Mouse (Mus musculus): ENCODE data around the gene Tns1.
"Not testable (repeated sequence)": the region's sequence is repeated elsewhere in the genome, so short reads cannot be mapped to it uniquely, and the experiment has no call there.

The Tns1 gene

DNA sequence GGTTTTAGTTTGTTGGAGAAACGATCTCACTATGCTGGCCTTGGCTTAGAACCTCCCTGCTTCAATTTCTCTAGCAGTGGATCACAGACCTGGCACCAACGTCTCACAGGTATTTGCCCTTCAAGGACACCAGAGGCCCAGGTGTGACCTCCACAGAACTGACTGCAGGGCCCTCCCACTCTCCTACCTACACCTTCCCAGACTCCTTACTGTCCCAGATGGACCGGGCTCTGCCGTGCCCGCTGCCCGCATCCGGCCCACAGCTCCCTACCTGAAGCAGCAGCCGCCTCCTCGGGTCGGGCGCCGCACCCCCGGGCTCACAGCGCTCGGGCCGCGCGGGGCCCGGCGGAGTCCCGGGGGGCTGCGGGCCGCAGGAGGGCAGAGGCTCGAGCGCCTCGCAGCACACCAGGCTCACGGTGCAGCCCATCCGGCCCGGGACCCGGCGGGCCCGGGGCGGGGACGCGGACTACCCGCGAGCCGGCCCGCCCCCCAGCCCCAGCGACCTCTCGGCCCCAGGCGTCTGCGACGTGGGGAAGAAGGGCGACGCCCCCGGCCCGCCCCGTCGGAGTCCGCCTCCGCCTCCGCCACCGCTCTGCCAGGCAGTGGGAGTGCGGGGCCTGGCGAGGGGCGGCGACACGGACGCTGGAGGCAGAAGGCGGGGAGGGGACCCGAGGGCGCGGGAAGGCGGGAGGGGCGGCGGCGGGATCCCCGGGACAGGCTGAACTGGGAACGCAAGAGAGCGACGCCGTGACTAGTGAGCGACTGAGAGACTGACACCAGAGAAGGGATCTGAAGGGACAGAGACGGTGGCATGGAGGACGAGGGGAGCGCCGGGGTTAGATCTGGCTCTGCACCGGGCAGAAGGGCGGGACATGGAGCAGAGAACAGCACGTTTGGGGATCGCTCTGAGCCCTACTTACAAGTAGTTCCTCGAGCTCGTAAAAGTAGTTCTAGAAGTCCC lies at the start of gene Tns1:
Gene Tns1 (minus strand): TSS at position 429 of the 961 bp plus-strand sequence.
- peak; percentile 72 for DNase-seq

DNA sequence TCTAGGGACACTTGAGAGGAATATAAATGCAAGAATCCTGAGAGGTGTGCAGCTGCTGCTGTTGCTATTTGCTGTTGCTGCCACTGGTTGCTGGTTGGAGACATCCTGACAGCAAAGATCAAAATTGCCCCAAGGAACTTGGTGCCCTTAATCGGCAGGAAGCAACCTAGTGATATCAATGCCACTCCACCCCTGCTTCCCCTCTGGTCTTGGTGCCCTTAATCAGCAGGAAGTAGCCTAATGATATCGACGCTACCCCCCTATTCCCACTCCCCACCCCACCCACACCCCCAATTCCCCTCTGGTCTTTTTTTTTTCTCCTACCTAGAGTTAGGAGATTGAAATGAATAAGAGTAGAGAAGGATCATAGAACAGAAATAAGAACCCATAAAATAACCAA lies 48.5 kb upstream of the Tns1 start:
- no peak for DNase-seq

DNA sequence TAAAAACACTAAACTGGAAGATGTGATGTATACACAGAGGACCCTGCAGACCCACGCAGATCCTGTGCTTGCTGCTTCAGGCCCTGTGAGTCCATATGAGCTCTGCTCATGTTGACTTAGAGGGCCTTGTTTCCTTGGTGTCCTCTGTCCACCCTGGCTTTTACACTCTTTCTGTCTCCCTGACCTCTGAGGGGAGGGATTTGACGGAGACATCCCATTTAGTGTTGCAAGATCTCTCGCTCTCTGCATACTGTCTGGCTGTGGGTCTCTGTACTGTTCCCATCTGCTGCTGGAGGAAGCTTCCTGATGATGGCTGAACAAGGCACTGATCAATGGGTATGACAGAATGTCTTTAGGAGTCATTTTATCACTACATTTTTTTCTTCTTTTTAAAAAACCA lies 45.5 kb upstream of the Tns1 start:
- no peak for DNase-seq

DNA sequence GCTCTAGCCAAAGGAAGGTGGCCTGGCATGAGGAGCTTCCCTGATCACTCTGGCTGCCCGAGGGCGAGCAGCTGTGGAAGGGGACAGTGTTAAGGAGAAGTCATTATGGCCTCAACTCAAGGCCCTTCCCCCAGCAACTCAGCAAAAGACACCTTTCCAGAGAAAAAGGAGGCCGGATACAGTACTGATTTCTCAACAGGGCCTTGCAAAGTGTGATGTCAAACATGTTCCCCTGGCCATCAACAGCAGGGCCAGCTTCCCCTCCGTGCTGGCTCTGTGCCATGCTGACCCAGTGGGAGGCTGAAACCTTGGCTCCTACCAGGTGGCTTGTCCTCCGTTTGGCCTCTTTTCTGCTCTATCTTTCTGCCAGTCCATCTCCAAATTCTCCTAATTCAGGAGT lies 42.9 kb upstream of the Tns1 start:
- DNase-seq: no peak

DNA sequence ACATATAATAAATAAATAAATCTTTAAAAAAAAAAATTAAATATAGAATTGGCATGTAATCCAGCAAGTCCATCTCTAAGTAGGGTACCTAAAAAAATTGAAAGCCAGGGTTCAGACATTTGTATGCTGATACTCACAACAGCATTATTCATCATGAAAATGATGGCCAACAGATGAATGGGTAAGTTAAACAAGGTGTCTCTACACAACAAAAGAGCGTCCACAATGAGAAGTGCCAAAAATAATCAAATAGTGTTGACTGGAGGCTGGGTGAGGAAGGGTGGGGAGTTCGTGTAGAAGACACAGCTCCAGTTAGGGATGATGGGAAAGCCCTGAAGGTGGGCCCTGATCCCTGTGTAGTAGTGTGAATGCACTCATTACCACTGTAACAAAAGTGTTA lies 35.8 kb upstream of the Tns1 start:
- no peak for DNase-seq

DNA sequence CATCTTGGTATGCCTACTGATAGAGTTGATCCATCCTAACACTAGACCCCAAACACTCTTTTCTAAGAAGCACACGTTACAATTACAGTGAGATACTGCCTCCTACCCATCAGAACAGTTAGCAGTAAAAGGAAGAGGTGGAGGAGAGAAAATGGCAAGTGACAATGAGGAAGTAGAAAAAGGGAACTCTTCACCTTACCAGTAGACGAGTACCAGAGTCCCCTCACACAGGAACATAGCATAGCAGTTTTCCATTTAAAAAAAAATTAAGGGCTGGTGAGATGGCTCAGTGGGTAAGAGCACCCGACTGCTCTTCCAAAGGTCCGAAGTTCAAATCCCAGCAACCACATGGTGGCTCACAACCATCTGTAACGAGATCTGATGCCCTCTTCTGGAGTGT lies 35.4 kb upstream of the Tns1 start:
- DNase-seq: not testable (repeated sequence)

DNA sequence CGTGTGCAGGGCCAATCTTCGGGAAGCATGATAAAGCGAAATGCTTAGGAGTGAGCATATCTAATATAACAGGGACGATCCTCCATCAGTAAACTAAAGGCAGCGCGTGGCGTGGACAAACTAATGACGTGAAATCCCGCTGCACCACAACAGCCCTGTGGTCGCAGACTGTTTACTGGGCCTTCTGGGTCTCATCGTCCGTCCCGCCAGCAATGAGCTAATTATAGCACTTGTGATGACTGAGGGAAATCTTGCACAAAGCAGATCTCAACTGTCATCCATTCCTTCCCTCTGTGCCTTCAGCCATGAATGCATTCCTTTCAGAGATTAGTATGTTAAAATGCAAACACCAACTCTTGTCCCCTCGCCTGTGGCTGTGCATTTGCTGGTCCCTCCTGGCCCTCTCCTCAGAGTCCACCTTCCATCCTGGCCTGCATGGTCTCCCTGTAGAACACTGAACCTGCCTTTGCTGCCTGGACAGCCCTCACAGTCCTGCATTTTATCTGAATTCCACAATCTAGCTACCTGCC lies 32.2 kb upstream of the Tns1 start:
- peak; percentile 22 for DNase-seq

DNA sequence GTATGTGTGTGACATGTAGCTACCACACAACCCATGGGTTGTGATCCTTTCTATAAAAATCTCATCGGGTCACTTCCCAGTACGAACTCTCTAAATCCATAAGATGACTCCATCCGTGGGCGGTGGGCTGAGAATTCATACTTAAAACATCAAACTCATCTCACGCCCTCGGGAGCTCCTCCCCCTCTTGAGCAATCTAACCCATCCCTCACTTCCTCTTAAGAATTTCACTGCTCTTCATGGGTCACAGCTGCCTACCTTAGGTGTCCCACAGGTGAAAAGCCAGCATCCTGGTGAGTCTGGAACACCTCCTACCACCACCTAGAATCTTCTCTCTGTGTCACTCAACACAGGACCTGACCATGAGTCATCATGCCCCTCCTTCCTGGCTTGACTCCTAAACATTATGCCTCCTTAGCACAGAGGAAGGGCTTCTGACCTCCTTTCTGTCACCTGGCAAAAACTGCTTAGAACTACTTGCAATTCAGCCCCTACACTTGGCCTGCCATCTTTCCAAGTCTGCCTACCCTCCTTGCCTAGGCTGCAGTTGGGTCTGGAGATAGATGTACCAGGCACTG lies 31.3 kb upstream of the Tns1 start:
- DNase-seq: no peak

DNA sequence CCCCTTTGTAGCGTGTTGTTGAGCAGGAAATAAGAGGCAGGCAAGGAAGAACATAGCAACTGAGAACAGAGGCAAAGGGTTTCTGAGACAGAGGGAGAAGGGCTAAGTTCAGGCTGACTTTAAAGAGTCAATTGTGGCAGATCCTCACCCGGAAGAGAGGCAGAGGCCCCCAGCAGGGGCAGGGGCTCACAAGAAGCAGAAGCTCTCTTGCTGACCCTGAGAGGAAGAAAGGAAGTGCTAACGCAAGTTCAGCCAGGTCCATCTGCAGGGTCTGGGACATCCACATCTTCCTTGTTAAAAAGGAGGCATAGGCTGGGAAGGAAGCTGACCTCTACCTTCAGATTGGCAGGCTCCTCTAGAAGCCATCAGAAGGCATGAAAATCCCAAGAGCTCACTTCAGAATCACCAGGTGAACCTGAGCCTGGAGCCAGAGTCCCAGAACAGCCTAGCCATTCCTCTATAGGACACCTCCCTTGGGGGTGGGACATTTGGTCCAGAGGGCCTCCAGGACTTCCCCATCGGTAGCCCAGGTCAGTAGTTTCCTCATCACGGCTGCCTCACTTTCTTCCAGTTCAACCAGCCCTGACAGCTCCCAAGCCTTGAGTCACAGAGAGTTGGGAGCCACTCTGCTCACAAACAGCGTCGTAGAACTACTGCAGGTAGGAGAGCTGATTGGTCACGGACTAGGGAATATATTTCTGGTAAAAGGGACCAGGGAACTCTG lies 29.4 kb upstream of the Tns1 start, which contains the start of gene Cxcr2:
Gene Cxcr2 (plus strand): TSS at position 529 of the 724 bp plus-strand sequence.
- DNase-seq: no peak

DNA sequence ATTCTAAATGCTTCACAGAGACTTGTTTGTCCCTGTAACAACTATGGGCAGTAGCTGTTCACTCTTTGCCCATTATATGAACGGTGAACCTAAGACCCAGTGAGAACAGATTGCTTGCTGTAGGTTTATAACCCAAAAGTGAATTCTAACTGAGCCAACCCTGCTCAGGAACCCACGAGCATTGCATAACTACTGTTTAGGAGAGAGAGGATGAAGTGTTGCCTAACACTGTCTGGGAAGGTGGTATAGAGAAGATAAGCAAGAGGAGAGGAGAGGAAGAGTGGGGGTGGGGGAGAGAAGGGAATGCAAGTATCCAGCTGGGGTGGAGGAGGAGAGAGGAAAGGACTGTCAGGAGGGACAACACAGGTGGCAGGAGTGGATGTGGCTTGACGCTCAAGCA lies 26.8 kb upstream of the Tns1 start:
- no peak for DNase-seq

DNA sequence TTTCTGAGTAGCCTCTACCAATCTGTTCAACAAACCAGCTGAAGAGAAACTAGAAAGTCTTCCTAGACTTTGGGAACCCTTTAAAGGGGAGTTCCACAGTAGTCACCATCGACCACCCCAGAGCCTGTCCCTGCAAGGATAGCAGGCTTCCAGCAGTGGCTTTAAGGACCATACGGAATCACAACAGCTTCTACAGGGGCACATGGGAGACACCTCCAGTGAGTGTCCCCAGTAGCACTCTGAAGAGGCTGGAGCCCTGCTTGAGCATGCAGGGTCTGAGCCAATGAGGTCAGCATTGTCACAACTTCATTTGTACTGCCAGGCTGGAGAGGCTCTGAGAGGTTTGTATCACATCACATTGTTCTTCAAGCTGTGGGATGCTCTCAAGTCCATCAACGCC lies 25.9 kb upstream of the Tns1 start:
- DNase-seq: no peak

DNA sequence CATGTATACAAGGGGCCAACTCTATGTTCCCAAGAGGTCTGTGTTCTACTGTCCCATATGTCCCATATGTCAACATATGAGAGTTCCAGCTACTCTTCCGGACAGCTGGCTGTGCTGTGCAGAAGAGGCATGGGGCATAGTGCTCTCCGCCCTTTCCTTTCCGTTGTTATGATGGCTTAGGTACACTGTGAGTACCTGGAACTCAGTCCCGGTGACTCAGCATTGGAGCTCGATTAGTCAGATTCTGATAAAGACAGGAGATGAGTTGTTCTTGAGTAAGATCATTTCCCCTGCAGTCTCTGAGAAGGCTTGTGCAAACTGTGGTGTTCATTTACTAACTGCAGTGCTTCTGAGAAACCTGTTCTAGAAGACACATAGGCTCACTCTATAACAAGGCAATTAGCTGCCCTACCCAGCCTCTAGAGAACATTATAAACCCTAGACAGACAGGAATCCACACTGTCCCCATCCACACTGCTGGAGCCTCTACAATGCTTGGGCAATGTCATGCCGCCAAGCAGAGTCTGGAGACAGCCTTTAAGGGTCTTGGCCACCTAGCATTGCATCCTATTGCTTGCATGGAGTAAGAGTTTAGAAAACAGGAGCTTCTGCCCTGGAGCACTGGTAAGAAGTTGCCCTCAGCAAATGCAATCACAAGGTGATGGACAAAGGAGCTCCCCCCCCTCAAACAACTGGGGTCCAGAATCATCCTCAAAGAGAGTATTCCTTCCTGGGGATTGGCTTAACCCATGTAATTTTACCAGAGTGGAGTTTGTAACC lies 25.0 kb upstream of the Tns1 start:
- no peak for DNase-seq

DNA sequence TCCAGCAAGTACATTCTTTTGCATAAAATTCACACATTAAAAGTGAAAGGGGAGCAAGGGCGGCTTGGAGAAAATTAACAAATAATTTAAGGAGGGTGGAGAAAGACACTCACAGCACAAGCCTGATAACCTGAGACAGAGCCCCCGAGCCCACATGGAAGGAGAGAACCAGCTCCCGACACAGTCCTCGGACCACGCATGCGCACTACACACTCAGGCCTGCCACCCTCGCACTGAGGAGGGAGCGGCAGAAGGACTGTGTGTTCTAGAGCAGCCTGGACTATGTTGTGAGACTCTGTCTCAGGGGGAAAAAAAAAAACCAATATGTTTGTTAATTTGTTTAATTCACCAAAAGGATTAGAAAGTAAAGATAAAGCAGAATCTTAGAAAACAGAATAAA lies 17.5 kb upstream of the Tns1 start:
- no peak for DNase-seq

DNA sequence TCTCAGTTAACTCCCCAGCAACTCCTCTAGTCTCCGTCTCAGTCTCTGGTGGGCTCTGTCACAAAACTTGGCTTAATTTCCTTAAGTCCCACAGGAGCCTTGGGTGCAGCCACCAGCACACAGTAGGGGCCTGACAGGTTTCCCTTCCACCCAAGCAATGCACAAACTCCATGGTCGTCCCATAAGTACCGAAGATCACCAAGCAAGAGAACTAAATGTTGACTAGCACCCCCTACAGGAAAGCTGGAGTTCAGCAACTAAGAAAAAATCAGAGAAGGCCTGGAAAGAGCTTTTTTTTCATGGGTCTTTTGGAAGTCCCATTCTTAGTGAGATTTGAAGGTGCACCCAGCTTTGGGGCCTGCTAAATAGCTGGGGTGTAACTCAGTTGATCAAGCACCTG lies 15.2 kb upstream of the Tns1 start:
- DNase-seq: no peak

DNA sequence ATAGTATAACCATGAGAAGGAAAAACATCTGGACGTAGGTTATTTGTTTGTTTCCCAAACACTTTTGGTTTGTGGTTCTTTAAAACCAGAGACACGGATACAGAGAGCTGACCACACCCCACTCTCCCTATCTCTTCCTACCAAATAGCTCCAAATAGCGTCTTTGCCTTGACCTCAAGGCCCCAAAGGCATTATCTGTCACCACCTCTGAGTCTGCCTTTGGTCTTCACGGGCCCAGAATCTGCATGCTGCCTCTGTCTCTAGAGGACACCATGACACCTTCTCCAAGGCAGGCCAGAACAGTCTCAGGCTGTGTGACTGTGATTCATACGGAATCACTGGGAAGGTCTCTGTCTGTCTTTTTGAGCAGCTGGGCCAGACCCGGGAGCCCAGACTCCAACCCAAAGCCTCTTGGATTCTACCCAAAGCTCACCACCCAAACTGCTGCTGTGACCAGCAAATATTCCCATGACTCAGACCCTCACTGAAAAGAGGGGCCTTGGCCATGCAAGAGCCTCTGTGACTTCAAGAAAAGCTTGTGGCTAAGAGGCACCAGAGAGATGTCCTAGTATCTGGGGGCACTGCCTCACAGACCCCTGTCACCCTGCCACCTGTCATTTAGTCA lies 11.2 kb upstream of the Tns1 start:
- no peak for DNase-seq

DNA sequence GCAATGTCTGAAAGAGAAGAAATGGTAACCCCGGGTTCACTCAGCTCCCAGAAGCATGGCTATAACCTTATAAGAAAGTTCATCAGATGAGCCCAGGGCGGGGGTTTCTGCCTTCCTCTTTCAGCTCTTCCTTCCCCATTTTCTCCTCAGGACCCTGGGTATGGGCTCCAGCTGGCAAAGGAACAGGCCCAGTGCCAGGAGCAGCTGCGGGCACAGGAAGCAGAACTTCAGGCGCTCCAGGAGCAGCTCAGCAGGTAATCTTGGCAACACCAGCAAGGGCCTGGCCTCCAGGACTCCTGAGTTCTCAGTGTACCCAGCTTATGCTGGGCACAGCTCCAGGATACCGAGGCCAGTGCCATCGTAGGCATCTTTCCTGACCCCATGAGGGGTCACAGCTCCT lies 9.7 kb upstream of the Tns1 start:
- DNase-seq: no peak

DNA sequence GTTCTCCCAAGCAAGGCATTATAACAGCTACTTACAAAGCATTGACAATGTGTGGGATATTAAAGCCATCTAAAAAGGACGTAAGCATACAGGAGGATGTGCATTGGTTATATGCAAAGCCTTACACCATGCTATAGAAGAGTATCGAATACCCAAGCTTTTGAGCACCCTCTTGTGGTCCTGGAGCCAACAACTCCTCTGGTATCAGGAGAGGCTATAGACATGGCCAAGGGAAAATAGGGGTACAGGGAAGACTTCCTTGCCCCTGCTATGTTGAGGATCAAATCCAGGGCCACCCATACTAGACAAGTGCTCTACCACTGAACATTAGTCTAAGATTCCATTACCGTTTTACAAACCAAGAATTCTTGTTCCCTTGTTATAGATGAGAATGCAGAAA lies 7.8 kb upstream of the Tns1 start:
- no peak for DNase-seq

DNA sequence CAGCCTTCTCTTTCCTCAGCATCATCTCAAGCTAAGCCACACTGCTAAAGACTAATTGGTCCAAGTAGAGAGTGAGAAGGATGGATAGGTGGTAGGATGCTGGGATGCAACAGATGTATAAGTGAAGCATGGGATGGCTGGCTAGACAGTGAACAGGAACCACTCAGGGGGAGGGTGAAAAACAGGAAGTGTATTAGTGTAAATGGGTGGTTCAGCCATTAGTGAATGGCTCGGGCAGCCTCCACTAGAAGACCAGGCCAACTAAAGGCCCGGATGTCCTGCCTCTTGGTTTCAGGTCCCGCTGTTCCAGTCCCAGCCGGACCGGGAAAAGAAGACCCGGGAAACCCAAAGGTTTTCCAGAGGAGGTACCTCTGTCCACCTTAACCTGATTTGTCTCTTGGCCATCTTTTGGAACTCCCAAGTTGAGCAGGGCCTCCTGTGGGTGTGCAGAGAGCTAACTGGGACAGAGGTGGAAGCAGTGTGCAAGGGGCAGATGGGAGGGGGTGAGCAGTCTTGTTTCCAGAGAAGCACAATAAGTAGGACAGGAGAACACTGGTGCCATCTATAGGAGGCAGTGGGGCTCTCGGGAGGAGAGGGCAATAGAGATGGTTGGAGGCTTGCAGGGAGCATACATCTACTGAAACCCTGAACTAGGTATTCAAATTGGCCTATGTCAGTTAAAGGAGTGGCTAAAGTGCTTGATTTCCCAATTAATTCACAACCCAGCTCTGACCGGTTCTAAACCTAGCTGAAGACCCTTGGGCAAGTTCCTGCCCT lies 6.8 kb upstream of the Tns1 start:
- DNase-seq: no peak

DNA sequence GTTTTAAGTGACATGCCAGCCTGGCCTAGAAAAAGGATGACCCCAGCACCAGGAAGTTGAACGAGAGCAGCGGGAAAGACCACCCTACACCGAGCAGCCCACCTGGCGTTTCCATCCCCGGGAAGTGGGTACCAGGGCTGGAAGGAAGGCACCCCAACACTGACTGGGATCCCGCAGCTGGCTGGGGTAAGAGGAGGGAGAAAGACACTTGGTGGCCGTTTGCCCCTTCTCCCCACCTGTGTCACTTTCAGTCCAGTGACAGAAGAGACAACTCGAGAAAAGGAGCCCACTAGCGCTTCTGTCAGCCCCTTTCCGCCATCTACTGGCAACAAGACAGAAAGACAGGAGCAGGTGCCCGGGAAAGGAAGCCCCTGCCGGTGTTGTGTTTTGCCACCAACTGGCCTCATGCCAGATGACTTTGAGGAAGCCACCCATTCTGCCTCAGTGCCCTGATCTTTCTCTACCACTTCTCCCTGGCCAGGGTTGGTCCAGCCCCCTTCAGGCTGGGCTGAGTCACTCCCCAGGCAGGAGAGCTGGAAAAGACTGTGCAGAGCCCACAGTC lies 823 bp upstream of the Tns1 start, which contains the start of gene Rufy4:
Gene Rufy4 (plus strand): TSS at position 551 of the 562 bp plus-strand sequence.
- DNase-seq: peak; percentile 85

DNA sequence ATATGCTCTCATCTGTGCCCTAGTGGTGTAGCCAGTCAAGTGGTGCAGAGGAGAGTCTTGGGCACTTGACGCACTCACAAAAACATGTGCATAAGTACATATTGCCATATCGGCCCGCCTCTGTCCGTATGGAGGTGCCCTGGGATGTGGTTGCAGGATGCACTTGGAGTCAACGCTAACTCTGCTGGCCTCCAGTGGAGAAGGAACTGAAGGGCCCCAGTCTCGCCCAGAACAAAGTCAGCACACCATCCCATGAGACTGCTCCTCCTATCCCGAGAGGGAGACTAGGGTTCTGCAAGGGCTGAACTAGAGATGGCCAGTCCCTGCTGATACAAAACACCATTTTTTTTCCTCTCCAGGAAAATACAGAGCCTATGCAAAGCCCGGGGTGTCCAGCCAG lies 1.0 kb downstream of the Tns1 start:
- DNase-seq: no peak
